Mouse (Mus musculus) activated CD4-positive, CD25-positive, alpha-beta regulatory T cell, adult 9 weeks (primary cell): ENCODE results near the gene Cxcr5. TPM values are rescaled to one million over a fixed set of nuclear protein-coding genes. Genes with fewer than 3 reads are reported as not detected.

Experiments used
- polyA plus RNA-seq: library from polyadenylated mRNA; unstranded; fragments of 100-300 nt; shearing (Covaris generic); gene quantifications from one replicate; pipeline ENCODE4 v1.2.1, GENCODE M21; 2017

Gene Cxcr5
- polyA plus RNA-seq, result 127 TPM

GRCm38 (mm10) chr9:44561597-44561996 is at the start of gene Cxcr5:
Gene Cxcr5 (minus strand): TSS chr9:44561877.

GRCm38 (mm10) chr9:44604779-44605615 is 43.3 kb upstream of the Cxcr5 start, which contains the start of gene Ddx6:
Gene Ddx6 (plus strand): TSS chr9:44604892.

GRCm38 (mm10) chr9:44482552-44482951 is 79.1 kb downstream of the Cxcr5 start, which contains the start of gene Bcl9l:
Gene Bcl9l (plus strand): TSS chr9:44482825.

Other genes starting within 250 kb of the Cxcr5 start
- gene C2cd2l, start 241.6 kb downstream of the Cxcr5 start, polyA plus RNA-seq, result 8.9 TPM
- gene Dpagt1, start 235.9 kb downstream of the Cxcr5 start, polyA plus RNA-seq, result 24.2 TPM
- gene H2afx, start 227.2 kb downstream of the Cxcr5 start, polyA plus RNA-seq, result 27.0 TPM
- 34.4 TPM for gene Hmbs, start 217.6 kb downstream of the Cxcr5 start, polyA plus RNA-seq
- gene Vps11, start 200.2 kb downstream of the Cxcr5 start, polyA plus RNA-seq, result 73.3 TPM
- 29.2 TPM for gene Hyou1, start 182.4 kb downstream of the Cxcr5 start, polyA plus RNA-seq
- gene Slc37a4, start 165.0 kb downstream of the Cxcr5 start, polyA plus RNA-seq, result 31.3 TPM
- gene Rps25, start 154.7 kb downstream of the Cxcr5 start, polyA plus RNA-seq, result 1,803 TPM
- gene Trappc4, start 154.3 kb downstream of the Cxcr5 start, polyA plus RNA-seq, result 137 TPM
- gene Ccdc84, start 143.3 kb downstream of the Cxcr5 start, polyA plus RNA-seq, result 59.5 TPM
- gene Foxr1, start 120.7 kb downstream of the Cxcr5 start, polyA plus RNA-seq, result 0.18 TPM
- not detected for gene Upk2, start 106.9 kb downstream of the Cxcr5 start, polyA plus RNA-seq
- gene Bcl9l, start 79.1 kb downstream of the Cxcr5 start, polyA plus RNA-seq, result 10.4 TPM
- gene Ddx6, start 43.0 kb upstream of the Cxcr5 start, polyA plus RNA-seq, result 45.6 TPM
- not detected for gene Treh, start 111.4 kb upstream of the Cxcr5 start, polyA plus RNA-seq
- 0.49 TPM for gene Phldb1, start 173.3 kb upstream of the Cxcr5 start, polyA plus RNA-seq
- gene Arcn1, start 206.0 kb upstream of the Cxcr5 start, polyA plus RNA-seq, result 137 TPM
- gene Ift46, start 206.0 kb upstream of the Cxcr5 start, polyA plus RNA-seq, result 45.7 TPM
- 0.26 TPM for gene Tmem25, start 237.4 kb upstream of the Cxcr5 start, polyA plus RNA-seq
- gene Ttc36, start 241.2 kb upstream of the Cxcr5 start, polyA plus RNA-seq, result not detected